19 mouse cellular contexts compared by ENCODE assay signal in the genomic region with DNA sequence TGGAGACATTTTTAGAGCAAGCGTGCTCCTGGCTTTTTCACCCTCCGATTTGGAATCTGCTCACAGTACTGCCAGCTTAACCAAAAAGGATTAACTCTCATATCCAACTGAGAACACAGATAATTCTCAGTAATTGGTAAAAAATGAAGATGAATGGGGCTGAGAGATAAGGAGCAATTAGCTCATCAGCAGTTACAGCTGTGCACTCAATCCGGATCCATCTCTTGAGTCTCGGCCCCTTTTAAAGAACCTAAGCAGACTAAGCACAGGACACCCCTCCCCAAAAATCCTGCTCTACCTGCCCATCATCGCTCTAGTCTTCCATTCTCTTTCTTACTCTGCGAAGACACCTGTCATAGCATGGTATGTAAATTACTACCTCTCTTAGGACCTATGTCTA.
DNase-seq lines count a peak whose midpoint lies in the region; ATAC-seq lines count a peak whose summit lies in the region.
"Had no signal": no experiment of that assay in that cellular context is flagged by ENCODE, and none has a peak within 500 bp of the region (broad histone marks: within the 10 kb centered on the region; RNA-seq: fewer than 3 reads in every experiment).

No protein-coding gene starts in this region.

- DNase-seq in hindbrain, embryonic 11.5 days (ENCODE audit: low spot score), result no peak
- no peak for DNase-seq in hindbrain, embryonic 10.5 days (ENCODE audit: low spot score)
- DNase-seq in hindbrain, embryonic 14.5 days (ENCODE audit: low spot score), result no peak
- peak; percentile 60 for DNase-seq in retina, postnatal 1 day
- DNase-seq in cerebellum, adult 8-10 months, result no peak
- no peak for DNase-seq in kidney, postnatal 4 days
- DNase-seq: B cell, adult 2 months; cerebellum, adult 9-11 months; kidney, adult 8-10 months; kidney, postnatal 25 days; layer of hippocampus, adult 9-11 months; liver, postnatal 0 days; lung, postnatal 10 days; right cerebral cortex, adult 18-20 months; thymus, adult 18-20 months had no signal

- ATAC-seq in hindbrain, embryonic 11.5 days (ENCODE audit: low FRiP score), result peak; percentile 42; the same call in 1 of the 2 replicates
- ATAC-seq in hindbrain, embryonic 14.5 days (ENCODE audit: low FRiP score), result peak; percentile 62; the same call in 1 of the 2 replicates
- ATAC-seq in midbrain, embryonic 12.5 days (ENCODE audit: low FRiP score, low read depth), result peak; percentile 38
- ATAC-seq: liver, postnatal 0 days had no signal

- no peak overlapping the region for H3K4me2 ChIP-seq in hindbrain, embryonic 11.5 days (replicated peaks; ENCODE audit: low read depth, low read length)
- H3K4me2 ChIP-seq in hindbrain, embryonic 14.5 days (replicated peaks), result no peak overlapping the region
- no peak overlapping the region for H3K4me2 ChIP-seq in midbrain, embryonic 12.5 days (replicated peaks)
- H3K4me2 ChIP-seq: heart, embryonic 13.5 days had no signal

- H3K9ac ChIP-seq in hindbrain, embryonic 11.5 days (ENCODE audit: low read depth, low read length), result no peak overlapping the region
- H3K9ac ChIP-seq in hindbrain, embryonic 14.5 days, result no peak overlapping the region
- no peak overlapping the region for H3K9ac ChIP-seq in midbrain, embryonic 12.5 days (replicated peaks)
- H3K9ac ChIP-seq: heart, embryonic 13.5 days; liver, postnatal 0 days had no signal

- no peaks in the 10 kb centered on the region for H3K9me3 ChIP-seq in hindbrain, embryonic 11.5 days (ENCODE audit: control insufficient read depth, low read length)
- H3K9me3 ChIP-seq in hindbrain, embryonic 10.5 days, result no peaks in the 10 kb centered on the region
- no peaks in the 10 kb centered on the region for H3K9me3 ChIP-seq in hindbrain, embryonic 14.5 days (ENCODE audit: control insufficient read depth, low read length)
- H3K9me3 ChIP-seq in midbrain, embryonic 12.5 days, result no peaks in the 10 kb centered on the region
- H3K9me3 ChIP-seq: heart, embryonic 13.5 days; limb, embryonic 10.5 days; megakaryocyte, embryonic 14.5 days had no signal

- WGBS in hindbrain, embryonic 11.5 days, result 72% methylated on average over 6 of the region's 6 CpGs
- 81% methylated on average over 6 of the region's 6 CpGs for WGBS in hindbrain, embryonic 10.5 days
- WGBS in hindbrain, embryonic 14.5 days, result 55% methylated on average over 6 of the region's 6 CpGs
- 60% methylated on average over 6 of the region's 6 CpGs for WGBS in midbrain, embryonic 12.5 days

- H3K27ac ChIP-seq in hindbrain, embryonic 11.5 days (ENCODE audit: low read depth, low read length), result no peak overlapping the region
- H3K27ac ChIP-seq in hindbrain, embryonic 10.5 days, result no peak overlapping the region
- H3K27ac ChIP-seq in hindbrain, embryonic 14.5 days, result no peak overlapping the region
- 0 out of 2 replicates have a peak overlapping the region, but pooled peaks have one; percentile 3 for H3K27ac ChIP-seq in midbrain, embryonic 12.5 days (replicated peaks)
- H3K27ac ChIP-seq: heart, embryonic 13.5 days; limb, embryonic 10.5 days had no signal

- no peaks in the 10 kb centered on the region for H3K27me3 ChIP-seq in hindbrain, embryonic 11.5 days (ENCODE audit: control insufficient read depth, insufficient read depth, low read length)
- no peaks in the 10 kb centered on the region for H3K27me3 ChIP-seq in hindbrain, embryonic 10.5 days (ENCODE audit: insufficient read depth, poor library complexity, severe bottlenecking)
- H3K27me3 ChIP-seq in hindbrain, embryonic 14.5 days (ENCODE audit: control insufficient read depth, insufficient read depth, low read length), result no peaks in the 10 kb centered on the region
- no peaks in the 10 kb centered on the region for H3K27me3 ChIP-seq in midbrain, embryonic 12.5 days
- H3K27me3 ChIP-seq: heart, embryonic 13.5 days; megakaryocyte, embryonic 14.5 days had no signal

- H3K36me3 ChIP-seq in hindbrain, embryonic 11.5 days (ENCODE audit: control insufficient read depth, insufficient read depth, low read length), result no peaks in the 10 kb centered on the region
- no peaks in the 10 kb centered on the region for H3K36me3 ChIP-seq in hindbrain, embryonic 10.5 days
- no peaks in the 10 kb centered on the region for H3K36me3 ChIP-seq in hindbrain, embryonic 14.5 days (replicated peaks; ENCODE audit: control insufficient read depth, insufficient read depth)
- no peaks in the 10 kb centered on the region for H3K36me3 ChIP-seq in midbrain, embryonic 12.5 days
- H3K36me3 ChIP-seq: heart, embryonic 13.5 days; limb, embryonic 10.5 days had no signal

- H3K4me1 ChIP-seq in hindbrain, embryonic 11.5 days (replicated peaks; ENCODE audit: control insufficient read depth, insufficient read depth, low read length), result 0 out of 2 replicates have a peak, but pooled peaks cover 2% of the 10 kb centered on the region
- H3K4me1 ChIP-seq in hindbrain, embryonic 10.5 days (replicated peaks), result peaks cover 23% of the 10 kb centered on the region
- peaks cover 13% of the 10 kb centered on the region for H3K4me1 ChIP-seq in hindbrain, embryonic 14.5 days (replicated peaks; ENCODE audit: control insufficient read depth, insufficient read depth, low read length)
- H3K4me1 ChIP-seq in midbrain, embryonic 12.5 days, result peaks cover 9% of the 10 kb centered on the region; the same call in 1 of the 2 replicates
- H3K4me1 ChIP-seq: megakaryocyte, embryonic 14.5 days had no signal

- no peak overlapping the region for H3K4me3 ChIP-seq in hindbrain, embryonic 11.5 days (ENCODE audit: low read depth, low read length)
- H3K4me3 ChIP-seq in hindbrain, embryonic 10.5 days, result no peak overlapping the region
- H3K4me3 ChIP-seq in hindbrain, embryonic 14.5 days (replicated peaks; ENCODE audit: low read length), result no peak overlapping the region
- no peak overlapping the region for H3K4me3 ChIP-seq in midbrain, embryonic 12.5 days
- H3K4me3 ChIP-seq: heart, embryonic 13.5 days; limb, embryonic 10.5 days; megakaryocyte, embryonic 14.5 days had no signal
